Comparison of ENCODE assay signal across 13 mouse cellular contexts in genomic region chr11:109029894-109030293, GRCm38 (mm10).
A peak's percentile ranks its signal among the peaks of the same experiment; 100 is the strongest.
DNase-seq lines count a peak whose midpoint lies in the region; ATAC-seq lines count a peak whose summit lies in the region.
"Had no signal": no experiment of that assay in that cellular context is flagged by ENCODE, and none has a peak within 500 bp of the region (broad histone marks: within the 10 kb centered on the region; RNA-seq: fewer than 3 reads in every experiment).

No protein-coding gene starts in this region.

- ATAC-seq in heart, embryonic 12.5 days (ENCODE audit: insufficient number of reproducible peaks, low FRiP score): peak; percentile 76; the same call in 1 of the 2 replicates
- no peak for ATAC-seq in kidney, embryonic 14.5 days (ENCODE audit: low FRiP score, low TSS enrichment)
- peak; percentile 66 for ATAC-seq in lung, embryonic 16.5 days (ENCODE audit: low read depth)
- ATAC-seq: intestine, postnatal 0 days had no signal

- no peaks in the 10 kb centered on the region for H3K36me3 ChIP-seq in heart, embryonic 12.5 days
- H3K36me3 ChIP-seq in kidney, embryonic 14.5 days (ENCODE audit: control insufficient read depth, insufficient read depth, low read length): no peaks in the 10 kb centered on the region
- no peaks in the 10 kb centered on the region for H3K36me3 ChIP-seq in lung, embryonic 16.5 days (ENCODE audit: control insufficient read depth, insufficient read depth, low read length)
- H3K36me3 ChIP-seq: hindbrain, embryonic 15.5 days; limb, embryonic 12.5 days; liver, embryonic 13.5 days; neural tube, embryonic 12.5 days had no signal

- DNase-seq in heart, postnatal 14 days: no peak
- peak; percentile 17 for DNase-seq in kidney, postnatal 10 days
- DNase-seq in lung, postnatal 4 days: peak; percentile 35 to 62
- no peak for DNase-seq in thymus, postnatal 25 days
- DNase-seq: liver, embryonic 13.5 days had no signal

- H3K9me3 ChIP-seq in heart, embryonic 12.5 days (replicated peaks): no peaks in the 10 kb centered on the region
- no peaks in the 10 kb centered on the region for H3K9me3 ChIP-seq in kidney, embryonic 14.5 days (ENCODE audit: control insufficient read depth, low read length)
- H3K9me3 ChIP-seq in lung, embryonic 16.5 days (ENCODE audit: control insufficient read depth, low read length): no peaks in the 10 kb centered on the region
- H3K9me3 ChIP-seq: forebrain, embryonic 13.5 days; hindbrain, embryonic 15.5 days; limb, embryonic 12.5 days; neural tube, embryonic 12.5 days had no signal

- intact Hi-C loops in heart, postnatal 14 days (cut with DNase I): loop anchor here (2.0 to 5.0 kb wide), 2 partner anchors 105 to 578 kb away; no protein-coding TSS in a partner anchor

- no peak overlapping the region for H3K4me2 ChIP-seq in heart, embryonic 12.5 days
- H3K4me2 ChIP-seq in kidney, embryonic 14.5 days (replicated peaks; ENCODE audit: low read depth, low read length): no peak overlapping the region
- H3K4me2 ChIP-seq in lung, embryonic 16.5 days (ENCODE audit: low read depth, low read length): no peak overlapping the region
- H3K4me2 ChIP-seq: forebrain, embryonic 13.5 days; hindbrain, embryonic 15.5 days; limb, embryonic 12.5 days; liver, embryonic 13.5 days; neural tube, embryonic 12.5 days had no signal

- 58% methylated on average over 7 of the region's 7 CpGs for WGBS in heart, embryonic 12.5 days
- WGBS in kidney, embryonic 14.5 days: 77% methylated on average over 7 of the region's 7 CpGs
- WGBS in lung, embryonic 16.5 days: 47% methylated on average over 7 of the region's 7 CpGs

- no peak overlapping the region for H3K4me3 ChIP-seq in heart, embryonic 12.5 days
- H3K4me3 ChIP-seq in kidney, embryonic 14.5 days (ENCODE audit: low read length): no peak overlapping the region
- H3K4me3 ChIP-seq in lung, embryonic 16.5 days (ENCODE audit: low read length): no peak overlapping the region
- H3K4me3 ChIP-seq: forebrain, embryonic 13.5 days; hindbrain, embryonic 15.5 days; limb, embryonic 12.5 days; liver, embryonic 13.5 days; neural tube, embryonic 12.5 days had no signal

- H3K27ac ChIP-seq in heart, embryonic 12.5 days (ENCODE audit: poor library complexity, severe bottlenecking): no peak overlapping the region
- no peak overlapping the region for H3K27ac ChIP-seq in kidney, embryonic 14.5 days (ENCODE audit: low read depth, low read length)
- peak overlapping the region; percentile 38; the same call in 1 of the 2 replicates for H3K27ac ChIP-seq in lung, embryonic 16.5 days (ENCODE audit: low read length)
- H3K27ac ChIP-seq: forebrain, embryonic 13.5 days; hindbrain, embryonic 15.5 days; limb, embryonic 12.5 days; liver, embryonic 13.5 days; neural tube, embryonic 12.5 days had no signal

- no peak overlapping the region for H3K9ac ChIP-seq in heart, embryonic 12.5 days
- H3K9ac ChIP-seq in kidney, embryonic 14.5 days (ENCODE audit: low read depth, low read length): no peak overlapping the region
- H3K9ac ChIP-seq in lung, embryonic 16.5 days (ENCODE audit: low read length): no peak overlapping the region
- H3K9ac ChIP-seq: forebrain, embryonic 13.5 days; hindbrain, embryonic 15.5 days; limb, embryonic 12.5 days; liver, embryonic 13.5 days; neural tube, embryonic 12.5 days had no signal

- peaks cover 15% of the 10 kb centered on the region for H3K27me3 ChIP-seq in heart, embryonic 12.5 days (replicated peaks)
- H3K27me3 ChIP-seq in kidney, embryonic 14.5 days (ENCODE audit: control insufficient read depth, insufficient read depth, low read length): no peaks in the 10 kb centered on the region
- no peaks in the 10 kb centered on the region for H3K27me3 ChIP-seq in lung, embryonic 16.5 days (ENCODE audit: control insufficient read depth, insufficient read depth, low read depth, low read length)
- H3K27me3 ChIP-seq: forebrain, embryonic 13.5 days; hindbrain, embryonic 15.5 days; limb, embryonic 12.5 days; neural tube, embryonic 12.5 days had no signal

- H3K4me1 ChIP-seq in heart, embryonic 12.5 days (replicated peaks): no peaks in the 10 kb centered on the region
- no peaks in the 10 kb centered on the region for H3K4me1 ChIP-seq in kidney, embryonic 14.5 days (ENCODE audit: control insufficient read depth, insufficient read depth, low read length)
- peaks cover 12% of the 10 kb centered on the region for H3K4me1 ChIP-seq in lung, embryonic 16.5 days (replicated peaks; ENCODE audit: control insufficient read depth, insufficient read depth, low read length)
- H3K4me1 ChIP-seq: liver, embryonic 13.5 days had no signal

Comparison
In these comparisons a context has a peak if more than half of its experiments do, and no peak if none do; other contexts are left out.
1. DNase-seq: peak in kidney, postnatal 10 days (single experiment) and lung, postnatal 4 days (2 of 2); none in heart, postnatal 14 days (0 of 2) and thymus, postnatal 25 days (single experiment).